Mouse (Mus musculus) T-cell, adult 2 months (primary cell): Measurements from ENCODE around the gene Map3k7.

Experiments
- DNase-seq: peaks from one replicate; pipeline ENCODE4 v3.0.0; 2022; ENCODE audit warnings: low spot score

Map3k7 gene

GRCm38 (mm10) chr4:32062381-32063059 is 98.6 kb downstream of the Map3k7 start:
- peak; percentile 39 for DNase-seq

GRCm38 (mm10) chr4:32063291-32063690 is 99.4 kb downstream of the Map3k7 start:
- DNase-seq = no peak
